Mouse (Mus musculus): ENCODE measurements around the gene Ss18l2.

The Ss18l2 gene

DNA sequence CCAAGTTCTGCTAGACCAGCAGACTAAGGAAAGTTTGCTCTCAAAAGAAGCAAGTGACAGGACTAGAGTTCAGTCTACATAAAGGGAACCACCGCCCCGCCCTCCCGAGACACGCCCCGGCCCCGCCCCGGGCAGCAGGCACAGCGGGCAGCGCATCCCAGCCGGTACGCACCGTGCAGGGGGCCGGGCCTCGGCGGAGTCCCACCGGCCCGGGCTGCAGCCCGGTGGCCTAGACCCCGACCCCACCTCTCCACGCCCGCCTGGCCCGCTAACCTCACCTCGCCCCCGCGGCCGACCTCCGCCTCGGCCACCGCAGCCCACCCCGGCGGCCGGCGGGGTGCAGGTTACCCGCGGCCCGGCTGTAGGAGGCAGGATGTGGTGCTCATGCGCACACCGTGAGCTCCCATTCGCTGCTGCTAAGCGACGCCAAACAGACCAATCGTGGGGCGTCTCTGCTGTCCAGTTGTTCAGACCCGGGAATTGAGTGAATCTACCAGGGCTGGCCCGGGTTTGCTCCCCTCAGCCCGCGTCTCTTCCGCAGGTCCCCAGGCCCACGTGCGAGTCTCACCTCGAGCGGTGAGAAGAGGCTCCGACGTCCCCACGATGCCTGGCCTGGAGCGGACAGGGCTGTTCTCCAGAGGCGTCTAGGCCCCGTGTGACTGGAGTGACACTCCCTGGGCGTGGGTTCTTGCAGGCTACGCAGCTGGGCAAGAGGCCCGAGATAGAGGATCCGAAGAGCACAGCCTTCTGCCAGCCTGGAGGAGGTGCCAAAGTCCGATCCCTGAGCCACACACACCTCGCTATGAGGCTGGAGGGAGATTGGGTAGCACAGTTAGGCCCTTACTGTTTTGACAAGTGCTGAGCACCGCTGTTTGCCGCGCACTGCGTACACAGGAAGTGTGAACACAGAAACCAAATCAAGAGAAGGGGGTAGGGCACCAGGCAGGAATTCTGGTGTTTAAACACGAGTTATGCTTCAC is 5.2 kb upstream of the Ss18l2 start, which contains the start of gene Sec22c:
Gene Sec22c (minus strand): TSS at position 845 of the 980 bp plus-strand sequence.
- peak; percentile 91 for DNase-seq

DNA sequence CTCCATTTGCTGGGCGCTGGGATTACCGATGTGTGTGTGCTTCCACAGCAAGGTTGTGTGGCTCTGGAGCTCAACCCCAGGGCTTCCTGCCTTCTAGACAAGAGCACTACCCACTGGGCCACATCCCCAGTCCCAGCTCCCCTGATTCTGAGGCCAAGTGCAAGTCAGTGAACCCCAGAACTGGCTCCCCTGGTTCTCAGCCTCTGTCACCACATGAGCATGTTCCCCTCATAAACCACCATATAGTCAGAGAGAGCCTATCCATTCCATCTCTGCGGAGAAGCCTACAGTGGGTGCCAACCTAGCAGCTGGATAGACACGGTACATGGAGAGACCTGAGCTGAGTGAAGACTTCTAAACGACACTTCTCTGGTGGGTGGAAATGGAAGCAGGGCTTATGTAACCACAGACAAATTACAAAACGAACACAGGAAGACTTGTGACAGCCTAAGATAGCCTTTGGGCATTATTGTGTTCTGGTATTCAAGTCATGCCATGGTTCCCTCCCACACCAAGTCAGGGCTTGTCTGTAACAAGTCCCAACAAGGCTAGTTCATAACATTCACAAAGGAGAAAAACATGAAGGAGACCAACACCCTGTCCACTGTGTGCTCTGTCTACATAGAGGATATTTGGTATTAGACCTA is 4.0 kb upstream of the Ss18l2 start:
- DNase-seq, result no peak

DNA sequence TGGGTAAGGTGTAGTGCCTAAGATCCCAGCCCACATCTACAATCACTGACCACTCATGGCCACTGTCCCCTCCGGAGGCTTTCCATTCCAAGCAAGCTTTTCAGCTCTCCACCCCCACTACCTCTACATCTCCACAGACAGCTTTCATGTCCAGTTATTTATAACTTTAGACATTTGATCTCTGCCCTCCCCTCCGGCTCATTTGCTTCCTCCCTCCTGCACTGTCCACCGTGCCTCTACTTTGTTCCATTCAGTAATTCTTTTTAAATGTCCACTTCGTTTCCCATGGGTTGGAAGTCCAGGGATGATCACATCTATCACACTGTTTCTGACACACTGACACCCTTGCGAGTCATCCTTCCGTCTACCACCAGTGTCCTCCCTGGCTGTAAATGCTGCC is 2.3 kb upstream of the Ss18l2 start:
- no peak for DNase-seq

DNA sequence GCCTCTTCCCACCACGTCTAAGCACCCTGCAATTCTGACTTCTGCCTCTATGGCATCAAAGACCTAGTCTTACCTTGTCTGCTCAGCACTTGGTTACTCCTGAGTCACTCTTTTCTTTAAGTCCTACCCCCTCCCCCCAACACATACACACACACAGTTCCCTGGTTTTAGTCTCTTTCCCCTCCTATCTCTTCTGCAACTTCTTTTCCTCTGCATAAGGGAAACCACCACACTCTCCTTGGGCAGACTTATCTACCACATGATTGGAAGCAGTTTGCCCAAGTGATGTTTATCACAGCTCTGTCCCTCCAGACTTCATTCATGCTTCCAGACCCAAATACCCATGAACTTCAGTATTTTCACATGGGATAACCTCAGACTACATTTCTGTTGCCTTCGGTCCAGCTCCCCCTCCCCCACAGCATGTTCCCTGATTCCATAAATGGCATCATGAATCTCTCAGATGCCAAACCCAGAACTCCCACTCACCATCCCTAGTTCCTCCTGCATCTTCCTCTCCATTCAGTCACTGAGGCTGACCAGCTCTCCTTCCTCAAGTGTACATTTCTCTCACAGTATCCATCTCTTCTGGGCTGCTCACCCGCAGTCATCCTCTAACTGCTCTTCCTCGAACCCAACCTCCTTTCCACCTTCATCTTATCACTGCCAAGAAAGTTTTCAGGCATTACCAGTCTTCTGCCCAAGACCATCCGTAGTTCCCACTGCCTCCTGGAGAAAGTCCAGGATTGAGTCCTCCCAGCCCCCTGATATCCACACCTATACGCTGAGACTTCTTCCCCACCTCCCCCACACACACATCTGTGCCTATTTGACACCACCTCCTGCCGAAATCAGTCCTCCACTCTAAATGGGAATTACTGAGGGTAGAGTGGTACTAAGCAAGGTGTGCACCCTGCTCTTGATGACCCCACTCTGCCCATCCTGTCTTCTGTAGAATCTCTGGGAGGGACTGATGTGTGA is 1.3 kb upstream of the Ss18l2 start:
- no peak for DNase-seq

DNA sequence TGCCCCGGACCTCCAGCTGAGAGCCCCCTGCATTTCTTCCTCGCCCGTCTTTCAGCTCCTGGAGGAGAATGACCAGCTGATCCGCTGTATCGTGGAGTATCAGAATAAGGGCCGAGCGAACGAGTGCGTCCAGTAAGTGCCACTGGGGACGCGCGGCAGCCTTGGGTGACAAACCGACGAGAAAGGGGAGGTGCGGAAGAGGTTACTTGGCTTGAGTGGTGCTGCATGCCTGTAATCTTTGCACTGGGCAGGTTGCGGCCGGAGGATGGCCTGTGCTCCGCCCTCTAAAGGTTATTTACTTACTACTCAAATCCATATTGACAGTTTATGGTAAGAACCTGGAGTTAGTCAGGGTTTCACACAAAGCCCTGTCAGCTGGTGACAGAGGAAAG is 451 bp downstream of the Ss18l2 start:
- DNase-seq, result no peak

DNA sequence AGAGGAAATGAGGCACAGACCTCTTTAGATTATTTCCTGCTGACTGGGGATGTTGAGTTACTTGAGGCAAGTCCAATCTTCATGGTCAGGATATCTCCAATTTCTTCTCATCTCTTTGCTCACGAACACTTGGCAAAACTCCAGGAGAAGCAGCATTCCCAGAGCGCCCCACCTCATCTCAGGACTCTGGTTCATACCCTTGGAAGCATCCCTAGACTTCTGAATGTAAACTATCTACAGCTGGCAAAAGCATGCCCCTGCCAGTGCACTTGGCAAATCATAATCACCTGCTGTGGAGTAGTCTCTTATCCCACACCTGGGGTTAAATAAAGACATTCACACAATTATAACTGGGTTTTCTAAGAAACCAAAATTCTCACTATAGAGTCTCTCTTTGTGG is 6.9 kb downstream of the Ss18l2 start:
- no peak for DNase-seq

DNA sequence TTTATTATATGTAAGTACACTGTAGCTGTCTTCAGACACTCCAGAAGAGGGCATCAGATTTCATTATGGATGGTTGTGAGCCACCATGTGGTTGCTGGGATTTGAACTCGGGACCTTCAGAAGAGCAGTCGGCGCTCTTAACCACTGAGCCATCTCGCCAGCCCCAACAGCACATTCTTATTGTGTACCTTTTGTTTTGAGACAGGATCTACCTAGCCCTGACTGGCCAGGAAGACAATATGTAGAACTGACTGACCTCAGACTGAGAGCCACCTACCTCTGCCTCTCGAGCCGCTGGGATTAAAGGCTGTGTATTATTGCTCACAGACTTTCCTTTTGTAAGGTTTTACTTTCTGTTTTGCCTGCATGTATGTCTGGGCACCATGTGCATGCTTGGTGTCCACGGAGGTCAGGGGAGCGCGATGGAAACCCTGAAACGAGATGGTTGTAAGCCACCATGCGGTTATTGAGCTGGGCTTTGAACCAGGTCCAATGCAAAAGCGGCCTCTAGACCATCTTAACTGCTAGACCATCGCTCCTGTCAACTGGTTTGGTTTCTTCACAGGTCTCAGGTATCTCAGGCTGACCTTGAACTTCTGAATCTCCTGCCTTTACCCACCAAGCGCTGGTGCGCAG is 8.1 kb downstream of the Ss18l2 start:
- DNase-seq, result no peak

DNA sequence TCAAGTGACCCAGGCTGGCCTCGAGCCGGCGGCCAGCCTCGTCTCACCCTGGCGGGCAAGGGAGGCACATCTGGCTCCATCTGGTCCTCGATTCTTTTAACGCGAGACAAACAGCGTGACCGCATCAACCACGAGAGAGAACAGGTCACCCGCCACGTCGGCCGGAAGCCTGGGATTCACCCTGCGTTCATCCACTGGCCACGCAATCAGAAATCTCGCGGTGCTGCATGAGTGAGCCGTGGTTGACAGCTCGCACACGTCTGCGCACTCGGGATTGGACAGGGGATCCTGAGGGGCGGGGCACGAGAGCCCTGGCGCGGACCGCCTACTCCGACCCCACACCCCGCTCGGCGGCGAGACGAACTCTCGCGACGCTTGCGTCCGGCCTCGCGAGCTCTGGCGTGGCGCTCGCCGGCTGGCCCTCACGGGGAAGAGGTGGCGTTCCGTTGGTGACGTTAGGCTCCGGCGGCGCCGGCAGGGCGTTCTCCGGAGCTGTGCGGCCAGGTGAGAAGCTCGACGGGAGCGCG is 8.7 kb downstream of the Ss18l2 start, which contains the start of gene Nktr:
Gene Nktr (plus strand): TSS at position 378 of the 527 bp plus-strand sequence.
- DNase-seq, result peak; percentile 96 to 99

DNA sequence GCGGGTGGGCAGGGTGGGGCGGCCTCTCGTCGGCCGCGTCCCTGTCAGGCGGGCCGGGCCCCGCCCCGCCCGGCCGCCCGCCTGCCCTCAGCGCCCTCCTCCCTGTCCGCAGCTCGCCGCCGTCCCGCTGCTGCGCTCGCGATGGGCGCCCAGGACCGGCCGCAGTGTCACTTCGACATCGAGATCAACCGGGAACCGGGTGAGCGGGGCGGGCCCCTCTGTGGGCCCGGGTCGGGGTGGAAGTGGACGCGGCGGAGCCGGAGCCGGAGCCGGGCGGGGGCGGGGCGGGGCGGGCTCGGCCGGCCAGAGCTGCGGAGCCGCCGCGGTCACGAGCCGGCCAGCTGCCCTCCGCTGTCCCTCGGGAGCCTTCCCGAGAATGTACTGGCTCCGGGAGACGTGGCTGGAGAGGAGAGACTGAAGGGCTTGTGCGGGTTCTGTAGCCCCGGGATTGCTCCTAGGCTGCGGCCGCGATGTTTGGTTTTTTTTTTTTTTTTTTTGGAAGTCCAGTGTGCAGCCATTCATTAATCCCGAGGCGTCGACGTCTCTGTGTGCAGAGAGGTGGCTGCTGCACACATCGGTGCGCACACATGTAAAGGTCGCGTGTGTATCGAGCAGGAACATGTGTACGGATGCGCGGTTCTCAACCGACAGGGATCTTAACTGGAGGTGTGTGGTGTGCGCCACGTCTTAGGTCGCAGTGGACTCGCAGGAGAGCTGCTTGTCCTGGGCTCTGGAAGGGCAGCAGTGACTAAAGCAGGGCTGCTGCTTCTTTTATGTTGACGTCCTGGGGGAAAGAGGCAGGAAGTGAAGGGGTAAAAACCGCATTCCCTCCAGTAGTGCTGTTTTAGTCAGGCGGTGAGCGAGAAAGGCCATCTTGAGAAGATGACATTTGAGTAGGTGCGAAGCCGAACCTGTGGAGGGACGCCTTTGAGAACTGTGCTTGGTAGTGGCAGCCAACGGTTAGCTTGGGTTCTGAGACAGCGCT is 9.5 kb downstream of the Ss18l2 start:
- DNase-seq, result peak; percentile 41 to 49

DNA sequence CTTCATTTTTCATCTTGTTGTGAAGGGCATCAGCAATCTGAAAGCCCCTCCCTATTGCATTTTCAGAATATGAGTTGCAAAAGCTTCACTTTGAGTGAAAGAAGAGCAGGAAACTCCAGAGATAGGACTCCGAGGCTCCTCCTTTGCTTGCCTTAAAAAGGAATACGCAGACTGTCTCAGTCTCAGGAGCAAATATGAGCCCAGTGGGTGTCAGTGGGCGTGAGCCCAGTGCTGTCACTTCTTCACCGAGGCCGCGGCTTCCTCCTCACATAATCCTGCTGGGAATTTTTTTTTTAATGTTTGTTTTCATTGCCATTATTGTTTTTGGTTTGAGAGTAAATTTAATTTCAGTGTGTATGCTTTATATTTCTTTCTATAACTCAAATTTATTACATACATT is 30.4 kb downstream of the Ss18l2 start:
- DNase-seq, result no peak

DNA sequence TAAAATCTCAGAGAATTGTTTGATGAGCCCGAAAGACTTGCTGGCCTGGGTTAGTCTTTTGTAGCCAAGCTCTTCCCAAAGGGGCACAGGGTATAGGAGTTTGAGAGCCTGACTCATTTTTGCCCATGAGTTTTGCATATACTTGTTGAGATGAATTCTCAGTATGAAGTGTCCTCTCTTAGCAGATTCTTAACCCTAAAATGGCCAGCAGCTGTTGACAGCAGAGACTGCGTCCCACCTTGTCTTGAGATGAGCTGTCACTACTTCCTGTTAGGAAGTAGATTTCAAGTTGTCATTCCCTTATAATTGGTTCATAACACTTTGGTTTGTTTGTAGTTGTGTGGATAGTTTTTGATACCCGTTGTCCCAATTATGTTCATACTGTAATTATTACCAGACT is 31.0 kb downstream of the Ss18l2 start:
- no peak for DNase-seq

DNA sequence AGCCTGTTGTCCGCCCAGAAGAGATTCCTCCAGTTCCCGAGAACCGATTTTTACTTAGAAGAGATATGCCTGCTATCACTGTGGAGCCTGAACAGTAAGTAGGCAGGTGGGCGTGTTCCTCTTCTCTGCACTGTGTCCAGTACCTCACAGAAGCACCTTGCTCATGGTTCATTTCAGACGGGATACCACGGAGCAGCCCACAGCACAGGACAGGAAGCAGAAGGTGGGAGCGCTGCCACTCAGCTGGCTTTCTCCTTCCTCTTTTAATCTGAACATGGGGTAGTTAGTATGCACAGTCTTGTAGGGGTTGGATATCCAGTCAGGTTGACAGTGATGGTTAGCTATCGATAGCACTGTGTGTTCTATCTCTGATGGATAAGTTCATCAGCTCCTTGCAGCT is 33.9 kb downstream of the Ss18l2 start:
- DNase-seq, result no peak

DNA sequence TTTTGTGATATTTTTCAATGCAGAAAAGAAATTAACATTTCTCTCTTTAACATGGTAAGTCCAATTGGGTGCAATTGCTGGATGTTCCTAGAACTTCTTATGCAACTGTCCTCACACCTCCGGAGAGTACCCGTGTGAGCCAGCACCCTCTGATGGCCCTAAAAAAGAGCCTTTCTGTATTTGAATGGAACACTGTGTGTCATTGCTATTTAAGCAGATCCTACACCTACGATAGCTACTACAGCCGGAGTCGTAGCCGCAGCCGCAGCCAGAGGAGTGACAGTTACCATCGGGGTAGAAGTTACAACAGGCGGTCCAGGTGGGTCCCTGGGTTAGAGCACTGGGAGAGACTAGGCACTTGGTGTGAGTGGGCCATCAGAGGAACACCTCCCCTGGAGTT is 42.6 kb downstream of the Ss18l2 start:
- DNase-seq, result no peak

DNA sequence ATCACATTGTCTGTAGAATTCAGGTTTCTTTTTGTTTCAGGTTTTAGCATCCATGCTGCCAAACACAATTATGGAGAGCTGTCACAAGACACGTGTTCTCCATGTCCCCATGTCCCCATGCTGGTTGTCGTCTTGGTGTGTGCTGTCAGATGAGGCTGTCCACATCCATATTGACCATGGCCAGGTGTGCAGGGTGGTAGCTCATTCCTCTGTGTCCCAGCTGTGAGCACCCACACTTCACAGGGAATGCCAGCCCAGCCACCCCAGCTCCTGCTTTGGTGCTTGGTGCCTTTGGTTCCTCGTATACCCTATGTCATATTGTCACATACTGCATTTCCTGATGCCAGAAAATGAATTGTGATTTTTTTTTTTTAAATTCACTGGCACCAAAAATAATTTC is 44.5 kb downstream of the Ss18l2 start:
- no peak for DNase-seq

DNA sequence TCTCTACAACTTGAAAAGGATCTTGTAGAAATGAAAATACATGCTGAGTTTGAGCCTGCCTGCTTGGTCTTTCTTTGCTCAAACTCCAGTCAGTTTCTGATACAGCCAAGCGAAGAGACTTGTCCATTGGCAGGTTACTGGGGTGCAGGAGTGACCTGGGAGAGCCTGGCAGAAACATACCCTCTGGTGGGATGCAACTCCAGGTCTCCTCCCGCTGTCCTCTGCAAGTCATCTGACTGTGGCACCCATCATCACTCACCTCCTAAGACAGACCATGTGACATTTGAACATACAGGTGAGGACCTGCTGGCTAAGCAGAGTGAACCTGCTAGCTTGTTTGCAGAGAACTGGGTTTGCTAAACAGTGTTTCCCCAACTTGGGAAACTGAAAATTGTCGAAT is 46.7 kb downstream of the Ss18l2 start:
- DNase-seq, result no peak

DNA sequence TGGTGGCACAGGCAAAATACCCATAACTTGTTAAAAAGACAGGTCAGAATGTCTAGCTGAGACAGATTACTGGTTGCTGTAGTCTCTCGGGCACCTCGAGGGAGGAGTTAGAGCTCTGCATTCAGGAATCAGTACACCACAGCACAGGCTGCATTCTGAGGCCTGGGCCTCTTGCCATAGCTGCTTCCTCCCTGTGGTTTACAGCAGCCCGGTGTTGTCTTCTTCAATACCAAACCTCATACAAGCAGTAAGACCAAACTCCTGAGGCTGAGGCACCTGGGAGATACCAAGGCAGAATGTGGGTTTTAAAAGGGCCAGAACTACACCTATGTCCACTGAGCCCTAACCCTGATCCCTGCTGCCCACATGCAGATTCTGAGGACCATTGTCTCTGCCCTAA is 47.3 kb downstream of the Ss18l2 start:
- DNase-seq, result no peak

DNA sequence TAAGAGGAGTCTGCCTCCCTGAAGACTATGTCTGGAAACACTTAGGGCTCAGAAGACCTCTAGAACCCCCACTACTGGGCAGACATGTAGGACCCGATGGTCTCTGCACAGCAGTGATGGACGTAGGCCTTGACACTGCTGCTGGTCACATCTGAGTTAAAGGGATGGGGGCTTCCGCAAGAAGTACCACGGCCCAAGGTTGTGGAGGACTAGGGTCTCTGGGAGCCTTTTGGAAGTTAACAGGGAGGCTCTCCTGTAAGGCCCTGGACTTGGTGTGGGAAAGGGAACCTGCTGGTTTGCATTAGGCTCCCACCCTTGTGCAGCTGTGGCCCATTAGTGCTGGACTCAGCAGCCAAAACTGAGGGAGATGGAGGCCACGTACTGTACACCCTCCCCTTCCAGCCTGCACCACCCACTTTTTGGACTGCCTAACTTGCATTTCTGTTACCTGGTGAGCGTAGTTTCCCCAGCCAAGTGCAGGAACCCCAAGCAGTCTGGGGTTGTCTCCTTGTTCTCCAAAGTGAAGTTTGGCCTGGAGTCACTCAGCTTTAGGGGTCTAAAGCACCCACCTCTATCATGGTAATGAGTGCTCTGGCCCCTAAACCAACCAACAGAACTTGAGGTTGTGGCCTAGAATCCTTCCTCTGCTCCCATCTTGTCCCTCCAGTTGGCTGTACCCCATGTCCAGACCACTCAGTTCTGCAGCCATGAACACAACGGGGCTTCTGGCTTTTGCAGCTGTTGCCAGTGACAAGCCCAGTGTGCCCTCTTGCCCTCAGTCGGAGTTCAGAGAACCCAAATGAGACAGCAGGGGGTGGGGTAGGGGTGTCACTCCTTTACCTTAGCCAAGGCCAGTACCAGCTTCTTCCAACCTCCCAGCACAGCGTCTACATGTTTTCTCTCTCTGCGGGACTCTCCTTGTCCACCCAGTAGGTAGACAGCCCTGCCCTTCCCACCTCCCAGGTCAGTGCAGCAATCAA is 48.0 kb downstream of the Ss18l2 start:
- DNase-seq, result no peak

DNA sequence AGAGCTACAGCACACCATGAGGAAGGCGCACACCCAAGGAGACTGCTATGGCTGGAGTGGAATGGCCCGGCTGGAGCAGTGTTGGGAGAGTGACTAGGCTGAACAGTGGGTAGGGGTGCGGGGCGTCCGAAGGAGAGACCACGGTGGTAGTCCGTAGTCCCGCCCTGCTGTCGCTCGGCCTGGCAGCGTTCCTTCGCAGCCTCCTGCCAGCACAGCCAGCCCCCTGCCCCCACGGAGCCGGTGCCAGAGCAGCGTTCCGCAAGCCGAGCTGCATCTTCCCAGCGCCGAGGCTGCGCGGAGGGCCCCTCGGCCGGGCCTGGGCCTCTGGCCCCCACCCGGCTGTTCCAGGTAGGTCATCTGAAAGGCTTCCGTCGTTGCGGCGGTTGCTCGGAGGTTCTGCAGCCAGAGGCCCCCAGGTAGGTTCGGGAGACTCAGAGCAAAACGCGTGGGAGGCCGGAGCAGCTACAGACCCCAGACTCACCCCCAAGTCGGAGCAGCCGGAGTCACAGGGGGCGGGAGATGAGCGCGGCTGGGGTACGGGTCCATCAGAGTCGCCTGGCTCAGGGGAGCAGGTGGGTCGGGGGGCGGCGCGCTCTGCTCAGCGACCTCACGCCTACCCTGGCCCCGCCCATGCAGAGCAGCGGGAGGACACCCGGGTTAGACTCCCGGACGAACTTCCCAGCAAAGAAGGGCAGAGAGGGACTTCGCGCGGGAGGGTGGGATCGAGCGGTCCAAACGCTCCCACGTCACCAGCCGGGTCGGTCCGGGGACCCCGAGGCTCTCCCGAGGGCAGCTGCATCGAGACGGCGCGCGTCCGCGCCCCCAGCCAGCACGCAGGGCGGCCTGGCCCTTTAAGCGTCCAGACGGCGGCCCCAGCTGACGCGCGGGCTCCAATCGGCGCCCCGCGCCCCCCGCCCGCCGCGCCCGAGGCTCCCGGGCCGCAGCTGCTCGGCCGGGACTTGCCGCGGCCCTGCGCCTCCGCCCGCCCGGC is 49.3 kb downstream of the Ss18l2 start, which contains the start of gene Zfp651:
Gene Zfp651 (plus strand): TSS at position 240 of the 991 bp plus-strand sequence.
- DNase-seq, result peak; percentile 73 to 83

Data from cerebellum, postnatal 25 days (tissue).